Mouse (Mus musculus): ENCODE measurements around the gene Yipf7. TPM values are rescaled to one million over a fixed set of nuclear protein-coding genes. Genes with fewer than 3 reads are reported as not detected.

Yipf7 gene
- total RNA-seq (2014; rRNA removed), result not detected in 2 replicates
- not detected in 2 replicates for polyA plus RNA-seq (2012; rRNA removed)

GRCm38 (mm10) chr5:69542489-69542888 lies at the start of gene Yipf7:
Gene Yipf7 (minus strand): TSS chr5:69542648.
- Histone ChIP-seq H3K4me1 (ENCODE audit: control insufficient read depth, insufficient read depth, low read length) (no peaks in the 10 kb centered on the region), H3K9ac (ENCODE audit: low read depth, low read length) (no peak within 1 kb of the TSS), H3K79me2 (ENCODE audit: control insufficient read depth, insufficient read depth, low read length) (no peaks in the 10 kb centered on the region), H3K27ac (replicated peaks; ENCODE audit: insufficient read depth, low read depth, low read length) (no peak within 1 kb of the TSS), H3K36me3 (ENCODE audit: control insufficient read depth, insufficient read depth, low read length) (no peaks in the 10 kb centered on the region), H3K4me3 (ENCODE audit: insufficient read depth, low read depth, low read length) (no peak within 1 kb of the TSS), H3K27me3 (ENCODE audit: control insufficient read depth, insufficient read depth, low read length) (no peaks in the 10 kb centered on the region)
- 66% methylated on average over 4 of the region's 4 CpGs for WGBS
- no peak for DNase-seq (ENCODE audit: extremely low read depth, low read depth, low spot score)
- no peak for TF ChIP-seq POLR2A (IDR thresholded peaks at IDR 0.05; ENCODE audit: extremely low read depth, insufficient read depth, low read length)
- TF ChIP-seq CTCF (IDR thresholded peaks at IDR 0.05; ENCODE audit: low read depth, low read length), result no peak

DNA sequence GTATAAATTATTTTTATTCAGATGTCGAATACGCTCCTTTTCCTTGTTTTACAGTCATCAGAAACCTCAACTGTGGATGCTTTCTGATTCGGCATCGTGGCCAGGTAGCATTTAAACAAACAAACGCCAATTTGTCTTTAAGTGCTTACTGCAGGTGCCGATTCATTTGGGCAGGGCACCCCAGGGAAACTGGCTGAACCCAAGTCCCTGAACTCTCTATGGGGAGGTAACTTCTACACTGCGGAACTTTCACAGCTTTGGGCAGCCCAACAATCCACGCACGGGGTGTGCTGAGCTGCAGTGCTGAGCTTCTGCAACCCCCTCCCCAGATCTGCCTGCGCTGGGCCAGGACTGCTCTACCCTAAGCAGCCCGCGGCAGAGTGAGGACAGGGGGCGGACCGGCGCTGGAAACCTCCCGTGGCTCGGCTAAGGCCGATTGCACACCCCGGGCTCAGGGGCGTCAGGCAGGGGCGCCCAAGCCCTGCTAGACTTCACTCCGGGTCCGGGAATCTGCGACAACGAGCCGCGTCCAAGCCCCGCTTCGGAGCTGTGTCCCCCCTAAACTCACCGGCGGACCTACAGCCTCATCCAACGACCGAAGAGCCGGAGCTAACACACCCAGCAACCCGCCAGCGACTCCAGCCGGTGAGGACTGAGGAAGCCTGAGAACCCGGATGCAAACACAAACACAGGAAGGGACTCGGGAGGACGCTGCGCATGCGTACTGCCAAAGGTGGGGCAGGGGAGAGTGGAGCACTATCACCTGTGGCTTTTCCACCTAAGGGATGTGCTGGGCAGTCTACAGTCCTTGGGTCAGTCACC lies 49.4 kb upstream of the Yipf7 start, which contains the start of gene Gnpda2:
Gene Gnpda2, minus strand, starts transcription at position 701 of the 822 bp plus-strand sequence.
- no peaks in the 10 kb centered on the region; the same call in 1 of the 2 replicates for H3K4me1 ChIP-seq (ENCODE audit: control insufficient read depth, insufficient read depth, low read length)
- peak within 1 kb of the TSS; percentile 85 for H3K9ac ChIP-seq (ENCODE audit: low read depth, low read length)
- WGBS, result 4% methylated on average over 42 of the region's 42 CpGs
- peak within 1 kb of the TSS; percentile 92 for H3K4me3 ChIP-seq (ENCODE audit: insufficient read depth, low read depth, low read length)
- H3K27ac ChIP-seq (replicated peaks; ENCODE audit: insufficient read depth, low read depth, low read length), result peak within 1 kb of the TSS; percentile 16; the same call in 1 of the 2 replicates
- no peaks in the 10 kb centered on the region for H3K79me2 ChIP-seq (ENCODE audit: control insufficient read depth, insufficient read depth, low read length)
- no peaks in the 10 kb centered on the region for H3K27me3 ChIP-seq (ENCODE audit: control insufficient read depth, insufficient read depth, low read length)
- TF ChIP-seq CTCF (IDR thresholded peaks at IDR 0.05; ENCODE audit: low read depth, low read length) (peak; percentile 43; the same call in 1 of the 2 replicates), POLR2A (IDR thresholded peaks at IDR 0.05; ENCODE audit: extremely low read depth, insufficient read depth, low read length) (peak; percentile 52; the same call in 1 of the 2 replicates)
- peaks cover 2% of the 10 kb centered on the region for H3K36me3 ChIP-seq (ENCODE audit: control insufficient read depth, insufficient read depth, low read length)
- DNase-seq (ENCODE audit: extremely low read depth, low read depth, low spot score), result peak; percentile 74

GRCm38 (mm10) chr5:69557404-69557935 lies 15.0 kb upstream of the Yipf7 start:
- TF ChIP-seq POLR2A (IDR thresholded peaks at IDR 0.05; ENCODE audit: extremely low read depth, insufficient read depth, low read length), result no peak
- no peak for TF ChIP-seq CTCF (IDR thresholded peaks at IDR 0.05; ENCODE audit: low read depth, low read length)
- WGBS, result 12% methylated on average over 16 of the region's 16 CpGs

DNA sequence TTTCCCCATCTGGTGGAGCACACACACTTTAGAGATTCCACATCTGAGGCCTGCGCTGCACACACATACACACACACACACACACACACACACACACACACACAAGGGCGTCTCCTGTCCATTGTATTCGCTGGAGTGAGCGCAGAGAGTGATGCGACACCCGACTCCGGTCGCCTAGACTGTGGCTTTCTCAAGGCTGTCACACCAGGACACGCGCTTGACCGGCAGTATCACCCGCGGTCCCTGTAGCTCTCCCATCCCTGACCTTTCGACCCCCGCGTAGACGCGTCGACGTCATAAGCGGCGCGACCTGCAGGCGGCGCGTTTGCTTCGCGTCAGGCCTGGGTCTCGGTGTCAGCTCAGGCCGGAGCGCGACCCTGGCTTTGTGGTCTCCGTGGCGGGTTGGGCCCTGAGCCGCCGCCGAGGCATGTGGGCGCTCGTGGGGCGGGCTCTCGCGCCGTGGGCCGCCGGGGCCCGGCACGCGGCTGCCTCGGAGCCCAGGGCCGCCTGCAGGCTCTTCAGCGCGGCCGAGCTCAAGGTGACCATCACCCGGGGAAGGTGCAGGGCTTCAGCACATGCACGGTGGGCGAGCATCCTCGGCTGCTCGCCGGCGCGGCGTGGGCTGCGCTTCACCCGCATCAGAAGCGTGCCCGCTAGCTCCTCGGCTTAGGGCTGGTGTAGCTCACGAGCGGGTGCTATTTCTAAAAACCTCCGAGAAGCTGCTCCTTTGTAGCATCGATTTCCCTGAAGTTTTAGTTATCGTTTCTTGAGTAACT lies 14.4 kb upstream of the Yipf7 start, which contains the start of gene Guf1:
Gene Guf1, plus strand, starts transcription at position 296 of the 776 bp plus-strand sequence.
- Histone ChIP-seq H3K27me3 (ENCODE audit: control insufficient read depth, insufficient read depth, low read length) (no peaks in the 10 kb centered on the region), H3K4me1 (ENCODE audit: control insufficient read depth, insufficient read depth, low read length) (peaks cover 2% of the 10 kb centered on the region; the same call in 1 of the 2 replicates), H3K4me3 (ENCODE audit: insufficient read depth, low read depth, low read length) (peak within 1 kb of the TSS; percentile 95), H3K36me3 (ENCODE audit: control insufficient read depth, insufficient read depth, low read length) (peaks cover 12% of the 10 kb centered on the region), H3K27ac (replicated peaks; ENCODE audit: insufficient read depth, low read depth, low read length) (peak within 1 kb of the TSS; percentile 58; the same call in 1 of the 2 replicates), H3K79me2 (ENCODE audit: control insufficient read depth, insufficient read depth, low read length) (peaks cover 3% of the 10 kb centered on the region; the same call in 1 of the 2 replicates), H3K9ac (ENCODE audit: low read depth, low read length) (peak within 1 kb of the TSS; percentile 87)
- DNase-seq (ENCODE audit: extremely low read depth, low read depth, low spot score), result peak; percentile 75
- peak; percentile 18; the same call in 1 of the 2 replicates for TF ChIP-seq CTCF (IDR thresholded peaks at IDR 0.05; ENCODE audit: low read depth, low read length)
- 0 out of 2 replicates have a peak, but pooled peaks have one; percentile 33 for TF ChIP-seq POLR2A (IDR thresholded peaks at IDR 0.05; ENCODE audit: extremely low read depth, insufficient read depth, low read length)
- WGBS, result under 1% methylated on average over 72 of the region's 72 CpGs

More at GRCm38 (mm10) chr5:69557404-69557935, 15.0 kb upstream of the Yipf7 start:
- H3K36me3 ChIP-seq (ENCODE audit: control insufficient read depth, insufficient read depth, low read length), result peaks cover 13% of the 10 kb centered on the region
- H3K79me2 ChIP-seq (ENCODE audit: control insufficient read depth, insufficient read depth, low read length), result peaks cover 3% of the 10 kb centered on the region; the same call in 1 of the 2 replicates
- H3K4me3 ChIP-seq (ENCODE audit: insufficient read depth, low read depth, low read length), result peak overlapping the region; percentile 95
- no peak overlapping the region for H3K27ac ChIP-seq (replicated peaks; ENCODE audit: insufficient read depth, low read depth, low read length)
- peak; percentile 39 for DNase-seq (ENCODE audit: extremely low read depth, low read depth, low spot score)
- peak overlapping the region; percentile 87 for H3K9ac ChIP-seq (ENCODE audit: low read depth, low read length)
- peaks cover 2% of the 10 kb centered on the region; the same call in 1 of the 2 replicates for H3K4me1 ChIP-seq (ENCODE audit: control insufficient read depth, insufficient read depth, low read length)
- no peaks in the 10 kb centered on the region for H3K27me3 ChIP-seq (ENCODE audit: control insufficient read depth, insufficient read depth, low read length)

- 75% methylated on average over 1 of the region's 1 CpGs for WGBS
- no peaks in the 10 kb centered on the region for H3K36me3 ChIP-seq (ENCODE audit: control insufficient read depth, insufficient read depth, low read length)
- H3K79me2 ChIP-seq (ENCODE audit: control insufficient read depth, insufficient read depth, low read length), result no peaks in the 10 kb centered on the region
- DNase-seq (ENCODE audit: extremely low read depth, low read depth, low spot score), result no peak
- H3K9ac ChIP-seq (ENCODE audit: low read depth, low read length), result no peak overlapping the region
- no peak overlapping the region for H3K4me3 ChIP-seq (ENCODE audit: insufficient read depth, low read depth, low read length)
- H3K27me3 ChIP-seq (ENCODE audit: control insufficient read depth, insufficient read depth, low read length), result no peaks in the 10 kb centered on the region
- no peaks in the 10 kb centered on the region for H3K4me1 ChIP-seq (ENCODE audit: control insufficient read depth, insufficient read depth, low read length)
- TF ChIP-seq POLR2A (IDR thresholded peaks at IDR 0.05; ENCODE audit: extremely low read depth, insufficient read depth, low read length) (no peak), CTCF (IDR thresholded peaks at IDR 0.05; ENCODE audit: low read depth, low read length) (no peak)
- no peak overlapping the region for H3K27ac ChIP-seq (replicated peaks; ENCODE audit: insufficient read depth, low read depth, low read length)
These were observed 768 bp downstream of the Yipf7 start for GRCm38 (mm10) chr5:69541680-69542079.

All from liver, adult 2 months (tissue).